Mouse (Mus musculus): ENCODE results near the gene Mterf4. TPM values are rescaled to one million over a fixed set of nuclear protein-coding genes. Genes with fewer than 3 reads are reported as not detected.

Gene Mterf4
- polyA plus RNA-seq, 1 experiment: 9.8 TPM

- H3K4me3 ChIP-seq (replicated peaks; ENCODE audit: extremely low read depth, low read depth, low read length): no peak overlapping the region
- H3K4me1 ChIP-seq (ENCODE audit: control insufficient read depth, insufficient read depth, low read length): no peaks in the 10 kb centered on the region
- 63% methylated on average over 6 of the region's 6 CpGs for WGBS
- no peak for DNase-seq
- TF ChIP-seq CTCF (IDR thresholded peaks at IDR 0.05; ENCODE audit: insufficient read depth, low read length): no peak
- no peak for TF ChIP-seq POLR2A (IDR thresholded peaks at IDR 0.05; ENCODE audit: borderline replicate concordance, extremely low read depth, low read depth, low read length)
Measured at GRCm38 (mm10) chr1:93271751-93272150, 34.0 kb downstream of the Mterf4 start.

DNA sequence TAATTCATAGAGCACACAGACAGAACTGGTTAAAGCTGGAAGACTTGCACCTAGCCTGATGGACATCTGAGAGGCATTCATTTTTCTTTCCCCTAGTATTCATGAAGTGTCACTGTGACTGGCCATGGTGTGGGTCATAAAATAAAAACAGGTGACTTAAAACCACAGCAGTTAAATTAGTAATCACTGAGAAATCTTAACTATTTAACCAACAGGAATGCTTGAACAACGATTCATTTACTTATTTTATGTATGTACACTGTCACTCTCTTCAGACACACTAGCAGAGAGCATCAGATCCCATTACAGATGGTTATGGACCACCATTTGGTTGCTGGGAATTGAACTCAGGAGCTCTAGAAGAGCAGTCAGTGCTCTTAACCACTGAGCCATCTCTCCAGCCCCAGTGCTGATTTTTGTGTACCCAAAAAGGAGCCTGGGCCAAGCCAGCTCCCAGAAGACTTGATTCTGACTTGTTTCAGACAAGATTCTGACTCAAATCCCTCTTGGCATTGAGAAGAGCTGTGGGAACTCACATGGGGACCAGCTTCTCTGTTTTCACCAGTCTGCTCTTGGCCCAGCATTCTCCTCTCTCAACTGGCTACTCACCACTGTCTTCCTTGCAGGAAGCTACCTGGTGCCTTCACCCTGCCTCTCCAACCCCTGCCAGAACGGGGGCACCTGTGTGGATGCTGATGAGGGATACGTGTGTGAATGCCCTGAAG is 35.0 kb downstream of the Mterf4 start:
- Histone ChIP-seq H3K4me1 (ENCODE audit: control insufficient read depth, insufficient read depth, low read length) (no peaks in the 10 kb centered on the region), H3K4me3 (replicated peaks; ENCODE audit: extremely low read depth, low read depth, low read length) (no peak overlapping the region)
- no peak for DNase-seq
- TF ChIP-seq POLR2A (IDR thresholded peaks at IDR 0.05; ENCODE audit: borderline replicate concordance, extremely low read depth, low read depth, low read length) (no peak), CTCF (IDR thresholded peaks at IDR 0.05; ENCODE audit: insufficient read depth, low read length) (no peak)
- 60% methylated on average over 3 of the region's 3 CpGs for WGBS

- Histone ChIP-seq H3K4me3 (replicated peaks; ENCODE audit: extremely low read depth, low read depth, low read length) (no peak overlapping the region), H3K4me1 (ENCODE audit: control insufficient read depth, insufficient read depth, low read length) (no peaks in the 10 kb centered on the region)
- WGBS: 79% methylated on average over 2 of the region's 2 CpGs
- TF ChIP-seq CTCF (IDR thresholded peaks at IDR 0.05; ENCODE audit: insufficient read depth, low read length) (no peak), POLR2A (IDR thresholded peaks at IDR 0.05; ENCODE audit: borderline replicate concordance, extremely low read depth, low read depth, low read length) (no peak)
- DNase-seq: no peak
Measured at GRCm38 (mm10) chr1:93268246-93268645, 37.5 kb downstream of the Mterf4 start.

DNA sequence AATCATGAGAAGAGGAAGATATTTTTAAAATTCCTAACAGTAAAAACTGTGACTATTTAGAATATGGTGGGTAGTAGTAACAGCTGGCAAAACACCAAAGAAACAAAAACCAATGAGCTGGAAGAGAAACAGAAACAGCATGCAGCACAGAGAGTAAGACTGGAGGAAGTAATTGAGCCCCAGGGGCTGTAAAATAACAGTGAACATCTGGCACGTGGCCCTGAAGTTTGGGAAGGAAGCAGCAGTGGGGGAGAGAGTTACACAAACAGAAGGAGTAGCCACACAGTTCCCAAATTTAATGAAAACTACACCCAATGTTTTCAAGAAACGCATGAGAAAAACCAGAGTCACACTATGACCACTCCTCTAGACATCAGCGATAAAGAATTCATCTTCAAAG is 38.5 kb downstream of the Mterf4 start:
- DNase-seq: no peak
- Histone ChIP-seq H3K4me1 (ENCODE audit: control insufficient read depth, insufficient read depth, low read length) (no peaks in the 10 kb centered on the region), H3K4me3 (replicated peaks; ENCODE audit: extremely low read depth, low read depth, low read length) (no peak overlapping the region)
- WGBS: 46% methylated on average over 3 of the region's 3 CpGs
- no peak for TF ChIP-seq POLR2A (IDR thresholded peaks at IDR 0.05; ENCODE audit: borderline replicate concordance, extremely low read depth, low read depth, low read length)
- no peak for TF ChIP-seq CTCF (IDR thresholded peaks at IDR 0.05; ENCODE audit: insufficient read depth, low read length)

DNA sequence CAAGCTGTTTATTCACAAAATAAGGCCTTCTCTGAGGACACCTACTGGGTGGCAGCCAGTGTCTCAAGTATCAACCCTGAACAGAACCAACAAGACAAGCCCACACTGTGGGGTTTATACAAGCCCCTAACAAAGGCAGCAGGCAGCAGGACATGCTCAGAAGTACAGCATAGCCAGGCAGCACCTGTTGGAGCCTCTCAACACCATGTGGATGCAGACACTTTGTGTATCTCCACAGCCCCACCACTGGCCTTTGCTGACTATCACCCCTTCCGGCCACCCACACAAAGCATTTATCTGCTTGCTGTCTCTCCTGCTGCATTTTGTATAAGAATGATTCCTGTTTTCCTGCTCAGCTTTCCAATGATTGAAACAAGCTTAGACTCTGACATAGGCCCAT is 48.2 kb downstream of the Mterf4 start:
- TF ChIP-seq CTCF (IDR thresholded peaks at IDR 0.05; ENCODE audit: insufficient read depth, low read length) (no peak), POLR2A (IDR thresholded peaks at IDR 0.05; ENCODE audit: borderline replicate concordance, extremely low read depth, low read depth, low read length) (no peak)
- Histone ChIP-seq H3K4me3 (replicated peaks; ENCODE audit: extremely low read depth, low read depth, low read length) (no peak overlapping the region), H3K4me1 (ENCODE audit: control insufficient read depth, insufficient read depth, low read length) (no peaks in the 10 kb centered on the region)
- 85% methylated on average over 1 of the region's 1 CpGs for WGBS
- DNase-seq: no peak

- no peak for TF ChIP-seq POLR2A (IDR thresholded peaks at IDR 0.05; ENCODE audit: borderline replicate concordance, extremely low read depth, low read depth, low read length)
- TF ChIP-seq CTCF (IDR thresholded peaks at IDR 0.05; ENCODE audit: insufficient read depth, low read length): no peak
- 83% methylated on average over 7 of the region's 7 CpGs for WGBS
- no peak for DNase-seq
- Histone ChIP-seq H3K4me1 (ENCODE audit: control insufficient read depth, insufficient read depth, low read length) (no peaks in the 10 kb centered on the region; the same call in 1 of the 2 replicates), H3K4me3 (replicated peaks; ENCODE audit: extremely low read depth, low read depth, low read length) (no peak overlapping the region)
Measured at GRCm38 (mm10) chr1:93255761-93256160, 50.0 kb downstream of the Mterf4 start.

- Histone ChIP-seq H3K4me3 (replicated peaks; ENCODE audit: extremely low read depth, low read depth, low read length) (no peak overlapping the region), H3K4me1 (ENCODE audit: control insufficient read depth, insufficient read depth, low read length) (no peaks in the 10 kb centered on the region; the same call in 1 of the 2 replicates)
- no peak for DNase-seq
- 41% methylated on average over 2 of the region's 2 CpGs for WGBS
- no peak for TF ChIP-seq POLR2A (IDR thresholded peaks at IDR 0.05; ENCODE audit: borderline replicate concordance, extremely low read depth, low read depth, low read length)
- no peak for TF ChIP-seq CTCF (IDR thresholded peaks at IDR 0.05; ENCODE audit: insufficient read depth, low read length)
Measured at GRCm38 (mm10) chr1:93252586-93252985, 53.1 kb downstream of the Mterf4 start.

Other genes with a start within 250 kb of the Mterf4 start
- gene Kif1a, start 204.0 kb downstream of the Mterf4 start, polyA plus RNA-seq (2012; rRNA removed): 2.0 and 2.7 TPM in 2 replicates
- gene Agxt, start 170.7 kb downstream of the Mterf4 start, polyA plus RNA-seq (2012; rRNA removed): not detected in 2 replicates
- gene 2310007B03Rik, start 145.0 kb downstream of the Mterf4 start, polyA plus RNA-seq (2012; rRNA removed): 72.6 and 75.8 TPM in 2 replicates
- 2.2 and 2.8 TPM in 2 replicates for gene Crocc2, start 137.2 kb downstream of the Mterf4 start, polyA plus RNA-seq (2012; rRNA removed)
- gene Sned1, start 70.1 kb downstream of the Mterf4 start, polyA plus RNA-seq (2012; rRNA removed): 26.6 and 28.1 TPM in 2 replicates
- 3.0 and 4.2 TPM in 2 replicates for gene Ppp1r7, start 36.9 kb upstream of the Mterf4 start, polyA plus RNA-seq (2012; rRNA removed)
- gene Pask, start 37.6 kb upstream of the Mterf4 start, polyA plus RNA-seq (2012; rRNA removed): 0.69 and 0.86 TPM in 2 replicates
- gene Ano7, start 68.0 kb upstream of the Mterf4 start, polyA plus RNA-seq (2012; rRNA removed): 0.59 and 0.69 TPM in 2 replicates
- gene Hdlbp, start 172.9 kb upstream of the Mterf4 start, polyA plus RNA-seq (2012; rRNA removed): 52.2 and 61.2 TPM in 2 replicates
- gene Farp2, start 206.2 kb upstream of the Mterf4 start, polyA plus RNA-seq (2012; rRNA removed): 4.2 and 4.7 TPM in 2 replicates

Data from lung, adult 2 months (tissue).